Mouse (Mus musculus): ENCODE results near the gene Tnfrsf12a.

DNA sequence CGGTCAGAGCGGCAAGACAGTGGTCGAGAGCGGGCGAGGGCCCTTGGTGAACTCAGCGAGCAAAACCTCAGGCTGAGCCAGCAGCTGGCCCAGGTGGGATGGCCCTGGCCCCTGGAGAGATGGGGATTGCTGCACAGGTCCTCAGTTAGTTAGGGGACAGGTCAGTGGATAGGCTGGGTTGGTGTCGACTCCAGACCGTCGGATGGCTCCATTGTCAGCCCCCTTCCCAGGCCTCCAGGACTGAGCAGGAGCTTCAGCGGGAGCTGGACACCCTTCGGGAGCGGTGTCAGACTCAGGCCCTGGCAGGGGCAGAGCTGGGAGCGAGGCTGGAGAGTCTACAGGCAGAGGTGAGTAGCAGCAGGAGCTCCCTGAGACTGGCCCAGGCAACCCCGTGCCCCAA is 11.8 kb downstream of the Tnfrsf12a start:
- TF ChIP-seq CTCF (conservative IDR thresholded peaks at IDR 0.05; ENCODE audit: low read length) (no peak), NANOG (IDR thresholded peaks at IDR 0.05; ENCODE audit: borderline replicate concordance, low read length) (no peak), POU5F1 (IDR thresholded peaks at IDR 0.05; ENCODE audit: borderline replicate concordance, low read length) (no peak)
